In genomic region chr1:127577981-127578380, GRCm38 (mm10) we compare ENCODE assay signal across 27 mouse cellular contexts.
"Had no signal": no experiment of that assay in that cellular context is flagged by ENCODE, and none has a peak within 500 bp of the region (broad histone marks: within the 10 kb centered on the region; RNA-seq: fewer than 3 reads in every experiment).

No protein-coding gene starts in this region.

- H3K4me3 ChIP-seq: limb, embryonic 12.5 days; limb, embryonic 15.5 days; megakaryocyte, embryonic 14.5 days; midbrain, embryonic 10.5 days; neural tube, embryonic 12.5 days; neural tube, embryonic 15.5 days had no signal

- H3K9ac ChIP-seq: limb, embryonic 12.5 days; limb, embryonic 15.5 days; liver, embryonic 14.5 days; liver, postnatal 0 days; lung, embryonic 14.5 days; neural tube, embryonic 12.5 days; neural tube, embryonic 15.5 days had no signal

- H3K36me3 ChIP-seq: limb, embryonic 12.5 days; limb, embryonic 15.5 days; midbrain, embryonic 10.5 days; neural tube, embryonic 12.5 days; neural tube, embryonic 15.5 days had no signal

- ATAC-seq: inflammation-experienced regulatory T-cells, adult 6 months; intestine, embryonic 16.5 days; liver, postnatal 0 days; lung, postnatal 0 days had no signal

- H3K9me3 ChIP-seq: limb, embryonic 12.5 days; limb, embryonic 15.5 days; megakaryocyte, embryonic 14.5 days; midbrain, embryonic 10.5 days; neural tube, embryonic 12.5 days; neural tube, embryonic 15.5 days had no signal

- H3K27ac ChIP-seq: hindbrain, postnatal 0 days; limb, embryonic 12.5 days; limb, embryonic 15.5 days; liver, embryonic 14.5 days; midbrain, embryonic 10.5 days; neural tube, embryonic 12.5 days; neural tube, embryonic 15.5 days; stomach, postnatal 0 days had no signal

- DNase-seq: kidney, adult 8-10 months; kidney, postnatal 36 days; layer of hippocampus, postnatal 36 days; left cerebral cortex, postnatal 4 days; liver, postnatal 0 days; lung, embryonic 14.5 days; lung, postnatal 36 days; midbrain, embryonic 14.5 days; right cerebral cortex, adult 18-20 months; right cerebral cortex, postnatal 14 days; right cerebral cortex, postnatal 4 days; thymus, adult 2 months; thymus, postnatal 14 days; thymus, postnatal 4 days had no signal

- H3K4me1 ChIP-seq: limb, embryonic 15.5 days had no signal

- H3K27me3 ChIP-seq: limb, embryonic 12.5 days; limb, embryonic 15.5 days; megakaryocyte, embryonic 14.5 days had no signal

- H3K4me2 ChIP-seq: limb, embryonic 12.5 days; limb, embryonic 15.5 days; liver, embryonic 11.5 days; lung, embryonic 14.5 days; neural tube, embryonic 12.5 days; neural tube, embryonic 15.5 days had no signal
